Mouse (Mus musculus) ES-Bruce4 (cell line): ENCODE results near the gene Plin3. TPM values are rescaled to one million over a fixed set of nuclear protein-coding genes. Genes with fewer than 3 reads are reported as not detected.

Source experiments
- H3K27ac ChIP-seq: 2 replicates; pipeline ENCODE4 v1.5.1; 2012; ENCODE audit warnings: low read length, inconsistent platforms; ENCODE audit not compliant: insufficient read depth
- H3K27me3 ChIP-seq: 2 replicates; pipeline ENCODE4 v1.6.1; 2012; ENCODE audit warnings: mild to moderate bottlenecking, low read length, inconsistent platforms; ENCODE audit not compliant: control insufficient read depth, poor library complexity, insufficient read depth, severe bottlenecking
- H3K36me3 ChIP-seq: 2 replicates; pipeline ENCODE4 v1.6.1; 2012; ENCODE audit warnings: inconsistent platforms, mild to moderate bottlenecking, low read length, moderate library complexity; ENCODE audit not compliant: control insufficient read depth, poor library complexity, insufficient read depth, severe bottlenecking
- H3K4me1 ChIP-seq: one replicate; pipeline ENCODE4 v1.8.1; 2011; ENCODE audit warnings: low read length; ENCODE audit not compliant: control insufficient read depth, insufficient read depth
- H3K4me3 ChIP-seq: 2 replicates; pipeline ENCODE4 v1.5.1; 2011; ENCODE audit warnings: low read depth, mild to moderate bottlenecking, low read length
- H3K9ac ChIP-seq: 2 replicates; pipeline ENCODE4 v1.6.1; 2012; ENCODE audit warnings: low read depth, mild to moderate bottlenecking, inconsistent platforms; ENCODE audit not compliant: poor library complexity, severe bottlenecking
- H3K9me3 ChIP-seq: replicated peaks from 2 replicates; pipeline ENCODE4 v1.6.1; 2012; ENCODE audit warnings: mild to moderate bottlenecking, low read length, inconsistent platforms; ENCODE audit not compliant: control insufficient read depth, poor library complexity, insufficient read depth, severe bottlenecking
- CTCF ChIP-seq: IDR thresholded peaks from one replicate; pipeline ENCODE4 v1.8.1; 2011; ENCODE audit warnings: low read depth, low read length
- EP300 ChIP-seq: IDR thresholded peaks from 2 replicates; pipeline ENCODE4 v1.6.1; 2011; ENCODE audit warnings: low read depth, low read length; ENCODE audit not compliant: insufficient read depth
- POLR2A ChIP-seq: IDR thresholded peaks from one replicate; pipeline ENCODE4 v1.8.1; 2011; ENCODE audit warnings: low read length; ENCODE audit not compliant: insufficient read depth
- polyA plus RNA-seq: library from polyadenylated mRNA; stranded (reverse); fragments of >200 nt; gene quantifications from 2 replicates; pipeline ENCODE4 v1.2.4, GENCODE M21; 2011; ENCODE audit warnings: low read depth; ENCODE audit not compliant: missing spikeins, insufficient read depth, insufficient read length

Plin3 gene
- polyA plus RNA-seq, 1 experiment: 57.1 TPM

- no peaks in the 10 kb centered on the region for H3K9me3 ChIP-seq
- H3K36me3 ChIP-seq: peaks cover 8% of the 10 kb centered on the region
- peak; percentile 91 for TF ChIP-seq CTCF
- TF ChIP-seq POLR2A: peak; percentile 16
- TF ChIP-seq EP300: no peak
- H3K27me3 ChIP-seq: no peaks in the 10 kb centered on the region
- H3K4me3 ChIP-seq: peak overlapping the region; percentile 91
- peaks cover 2% of the 10 kb centered on the region for H3K4me1 ChIP-seq
- H3K9ac ChIP-seq: peak overlapping the region; percentile 63
- H3K27ac ChIP-seq: peak overlapping the region; percentile 76
Observed at GRCm38 (mm10) chr17:56255863-56256238, 36.8 kb downstream of the Plin3 start.

- no peak overlapping the region for H3K27ac ChIP-seq
- no peaks in the 10 kb centered on the region for H3K27me3 ChIP-seq
- peaks cover 8% of the 10 kb centered on the region for H3K36me3 ChIP-seq
- no peaks in the 10 kb centered on the region for H3K9me3 ChIP-seq
- H3K4me1 ChIP-seq: peaks cover 2% of the 10 kb centered on the region
- peak overlapping the region; percentile 14; the same call in 1 of the 2 replicates for H3K4me3 ChIP-seq
- TF ChIP-seq CTCF (peak; percentile 21), EP300 (no peak)
- H3K9ac ChIP-seq: peak overlapping the region; percentile 34
Observed at GRCm38 (mm10) chr17:56255429-56255828, 37.2 kb downstream of the Plin3 start.

GRCm38 (mm10) chr17:56254695-56255094 lies 38.0 kb downstream of the Plin3 start:
- Histone ChIP-seq H3K9ac (no peak overlapping the region), H3K27ac (no peak overlapping the region), H3K4me3 (no peak overlapping the region), H3K9me3 (no peaks in the 10 kb centered on the region), H3K4me1 (no peaks in the 10 kb centered on the region), H3K27me3 (no peaks in the 10 kb centered on the region), H3K36me3 (peaks cover 5% of the 10 kb centered on the region)
- TF ChIP-seq POLR2A (no peak), EP300 (no peak), CTCF (no peak)

GRCm38 (mm10) chr17:56251136-56251829 lies 41.4 kb downstream of the Plin3 start:
- Histone ChIP-seq H3K4me3 (no peak overlapping the region), H3K4me1 (no peaks in the 10 kb centered on the region), H3K27ac (no peak overlapping the region)

GRCm38 (mm10) chr17:56245608-56246007 lies 47.1 kb downstream of the Plin3 start:
- Histone ChIP-seq H3K4me3 (no peak overlapping the region), H3K9ac (no peak overlapping the region), H3K27me3 (no peaks in the 10 kb centered on the region), H3K9me3 (no peaks in the 10 kb centered on the region), H3K27ac (no peak overlapping the region), H3K4me1 (no peaks in the 10 kb centered on the region), H3K36me3 (no peaks in the 10 kb centered on the region)
- TF ChIP-seq CTCF: no peak
- no peak for TF ChIP-seq POLR2A
- no peak for TF ChIP-seq EP300

More at GRCm38 (mm10) chr17:56251136-56251829, 41.4 kb downstream of the Plin3 start:
- TF ChIP-seq CTCF (peak; percentile 60), EP300 (no peak)
- no peaks in the 10 kb centered on the region for H3K36me3 ChIP-seq
- no peaks in the 10 kb centered on the region for H3K9me3 ChIP-seq
- no peak overlapping the region for H3K9ac ChIP-seq
- no peaks in the 10 kb centered on the region for H3K27me3 ChIP-seq

- Histone ChIP-seq H3K4me3 (peak overlapping the region; percentile 64), H3K9me3 (no peaks in the 10 kb centered on the region), H3K27ac (no peak overlapping the region), H3K9ac (no peak overlapping the region), H3K4me1 (no peaks in the 10 kb centered on the region), H3K36me3 (no peaks in the 10 kb centered on the region), H3K27me3 (no peaks in the 10 kb centered on the region)
- no peak for TF ChIP-seq POLR2A
- TF ChIP-seq EP300: 0 out of 2 replicates have a peak, but pooled peaks have one; percentile 18
Observed at GRCm38 (mm10) chr17:56241541-56242401, 50.9 kb downstream of the Plin3 start.
